Mouse (Mus musculus) lung, embryonic 14.5 days (tissue): Measurements from ENCODE around the gene Borcs8. TPM values are rescaled to one million over a fixed set of nuclear protein-coding genes. Genes with fewer than 3 reads are reported as not detected.

Source experiments
- ATAC-seq: fragments of 200-750 bp; cut with Nextera tagmentation; 2 replicates; pipeline ENCODE4 v1.8.0; 2017; ENCODE audit warnings: mild to moderate bottlenecking, moderate TSS enrichment, moderate library complexity; ENCODE audit not compliant: insufficient read depth
- DNase-seq: peaks from one replicate; pipeline ENCODE4 v3.0.0-alpha.2; 2015
- H3K27ac ChIP-seq: fragments of 300-500 bp; sonication (generic); 2 replicates; pipeline ENCODE4 v1.5.1; 2014; ENCODE audit warnings: low read depth, mild to moderate bottlenecking, moderate library complexity
- H3K27me3 ChIP-seq: fragments of 300-500 bp; sonication (generic); 2 replicates; pipeline ENCODE4 v1.6.1; 2014; ENCODE audit warnings: low read length, control low read depth; ENCODE audit not compliant: insufficient read depth
- H3K36me3 ChIP-seq: fragments of 300-500 bp; sonication (generic); 2 replicates; pipeline ENCODE4 v1.6.1; 2014; ENCODE audit warnings: control low read depth; ENCODE audit not compliant: insufficient read depth
- H3K4me1 ChIP-seq: fragments of 300-500 bp; sonication (generic); 2 replicates; pipeline ENCODE4 v1.6.1; 2014; ENCODE audit warnings: antibody characterized with exemption, control low read depth; ENCODE audit not compliant: insufficient read depth
- H3K4me2 ChIP-seq: fragments of 300-500 bp; sonication (generic); 2 replicates; pipeline ENCODE4 v1.6.1; 2014; ENCODE audit warnings: mild to moderate bottlenecking
- H3K4me3 ChIP-seq: fragments of 300-500 bp; sonication (generic); 2 replicates; pipeline ENCODE4 v1.5.1; 2014; ENCODE audit warnings: low read depth, low read length
- H3K9ac ChIP-seq: fragments of 300-500 bp; sonication (generic); 2 replicates; pipeline ENCODE4 v1.6.1; 2014
- H3K9me3 ChIP-seq: fragments of 300-500 bp; sonication (generic); 2 replicates; pipeline ENCODE4 v1.6.1; 2016; ENCODE audit warnings: low read depth, low read length, control low read depth
- CTCF ChIP-seq: IDR thresholded peaks from 2 replicates; pipeline ENCODE4 v1.5.1; 2016; ENCODE audit warnings: antibody characterized with exemption, low read depth
- WGBS: fragments of 180-500 bp; shearing (Covaris S2); extraction: QIAGEN DNeasy Blood & Tissue Kit; methylation state at CpG from one replicate; pipeline ENCODE4 v1.1.7; 2014; 5-methylcytosine and 5-hydroxymethylcytosine counted together
- polyA plus RNA-seq: library from polyadenylated mRNA; unstranded; fragments of >200 nt; fragmentation: Nextera tagmentation; extraction: Ambion mirVana; gene quantifications from 2 replicates; pipeline ENCODE4 v1.2.1, GENCODE M21; 2014

The Borcs8 gene
- polyA plus RNA-seq, 1 experiment from 2014 or later = 45.7 TPM

GRCm38 (mm10) chr8:70122863-70123262, 16.4 kb upstream of the Borcs8 start:
- Histone ChIP-seq H3K4me2 (no peak overlapping the region), H3K36me3 (no peaks in the 10 kb centered on the region), H3K4me1 (no peaks in the 10 kb centered on the region), H3K27me3 (peaks cover 29% of the 10 kb centered on the region), H3K9me3 (no peaks in the 10 kb centered on the region), H3K4me3 (no peak overlapping the region), H3K27ac (no peak overlapping the region), H3K9ac (no peak overlapping the region)
- ATAC-seq (no peak), DNase-seq (no peak)
- 58% methylated on average over 2 of the region's 2 CpGs for WGBS
- peak; percentile 47 for TF ChIP-seq CTCF

GRCm38 (mm10) chr8:70124992-70125391, 14.3 kb upstream of the Borcs8 start:
- WGBS = 60% methylated on average over 8 of the region's 8 CpGs

GRCm38 (mm10) chr8:70128435-70128834, 10.9 kb upstream of the Borcs8 start:
- peaks cover 13% of the 10 kb centered on the region for H3K36me3 ChIP-seq
- no peak overlapping the region for H3K27ac ChIP-seq
- H3K4me3 ChIP-seq = no peak overlapping the region
- H3K9ac ChIP-seq = no peak overlapping the region
- WGBS = 62% methylated on average over 3 of the region's 3 CpGs
- H3K4me1 ChIP-seq = 0 out of 2 replicates have a peak, but pooled peaks cover 4% of the 10 kb centered on the region
- ATAC-seq (no peak), DNase-seq (peak; percentile 31)
- no peak for TF ChIP-seq CTCF
- no peaks in the 10 kb centered on the region for H3K9me3 ChIP-seq
- H3K27me3 ChIP-seq = no peaks in the 10 kb centered on the region
- H3K4me2 ChIP-seq = no peak overlapping the region

More at GRCm38 (mm10) chr8:70124992-70125391, 14.3 kb upstream of the Borcs8 start:
- Histone ChIP-seq H3K9me3 (no peaks in the 10 kb centered on the region), H3K27ac (no peak overlapping the region), H3K4me2 (no peak overlapping the region), H3K36me3 (no peaks in the 10 kb centered on the region), H3K27me3 (peaks cover 9% of the 10 kb centered on the region), H3K9ac (no peak overlapping the region), H3K4me1 (0 out of 2 replicates have a peak, but pooled peaks cover 4% of the 10 kb centered on the region), H3K4me3 (no peak overlapping the region)
- no peak for ATAC-seq
- TF ChIP-seq CTCF = no peak
- DNase-seq = no peak

GRCm38 (mm10) chr8:70129309-70129952, 9.9 kb upstream of the Borcs8 start:
- Histone ChIP-seq H3K27ac (no peak overlapping the region), H3K4me2 (no peak overlapping the region), H3K4me1 (0 out of 2 replicates have a peak, but pooled peaks cover 4% of the 10 kb centered on the region), H3K9me3 (no peaks in the 10 kb centered on the region), H3K36me3 (peaks cover 23% of the 10 kb centered on the region), H3K4me3 (no peak overlapping the region), H3K9ac (no peak overlapping the region), H3K27me3 (no peaks in the 10 kb centered on the region)
- no peak for ATAC-seq
- TF ChIP-seq CTCF = no peak
- 52% methylated on average over 9 of the region's 9 CpGs for WGBS
- DNase-seq = no peak

GRCm38 (mm10) chr8:70130066-70130465, 9.2 kb upstream of the Borcs8 start:
- H3K9ac ChIP-seq = no peak overlapping the region
- no peak for TF ChIP-seq CTCF
- no peak overlapping the region for H3K4me2 ChIP-seq
- H3K36me3 ChIP-seq = peaks cover 29% of the 10 kb centered on the region
- no peak for DNase-seq
- H3K27ac ChIP-seq = no peak overlapping the region
- H3K4me1 ChIP-seq = 0 out of 2 replicates have a peak, but pooled peaks cover 4% of the 10 kb centered on the region
- no peak overlapping the region for H3K4me3 ChIP-seq
- no peaks in the 10 kb centered on the region for H3K27me3 ChIP-seq
- 82% methylated on average over 3 of the region's 3 CpGs for WGBS
- ATAC-seq = no peak
- H3K9me3 ChIP-seq = no peaks in the 10 kb centered on the region

GRCm38 (mm10) chr8:70131166-70131883, 8.0 kb upstream of the Borcs8 start, which contains the start of gene Nr2c2ap:
Gene Nr2c2ap, plus strand, starts transcription at chr8:70131333.
- peak within 1 kb of the TSS; percentile 80 for H3K4me3 ChIP-seq
- peak within 1 kb of the TSS; percentile 12; the same call in 1 of the 2 replicates for H3K27ac ChIP-seq
- peak; percentile 90 for ATAC-seq
- peak; percentile 92 for DNase-seq
- H3K9ac ChIP-seq = peak within 1 kb of the TSS; percentile 78
- H3K36me3 ChIP-seq = peaks cover 40% of the 10 kb centered on the region
- H3K9me3 ChIP-seq = no peaks in the 10 kb centered on the region
- 0 out of 2 replicates have a peak, but pooled peaks cover 4% of the 10 kb centered on the region for H3K4me1 ChIP-seq
- H3K4me2 ChIP-seq = peak within 1 kb of the TSS; percentile 87
- TF ChIP-seq CTCF = no peak
- WGBS = 2% methylated on average over 37 of the region's 37 CpGs
- no peaks in the 10 kb centered on the region for H3K27me3 ChIP-seq

GRCm38 (mm10) chr8:70134086-70134485, 5.2 kb upstream of the Borcs8 start:
- TF ChIP-seq CTCF = no peak
- H3K36me3 ChIP-seq = peaks cover 46% of the 10 kb centered on the region
- H3K4me2 ChIP-seq = no peak overlapping the region

More at GRCm38 (mm10) chr8:70134086-70134485, 5.2 kb upstream of the Borcs8 start:
- Histone ChIP-seq H3K27me3 (no peaks in the 10 kb centered on the region), H3K4me3 (no peak overlapping the region), H3K9ac (no peak overlapping the region), H3K4me1 (no peaks in the 10 kb centered on the region), H3K27ac (no peak overlapping the region), H3K9me3 (no peaks in the 10 kb centered on the region)
- ATAC-seq (no peak), DNase-seq (no peak)
- 91% methylated on average over 5 of the region's 5 CpGs for WGBS
